Mouse (Mus musculus): ENCODE measurements at regions not wholly inside any gene's neighbourhood (a gene's known extent, or its start where the extent isn't known, plus 50 kb on each side); places are given as distances from the start of the nearest gene placed in this dataset.

- TF ChIP-seq CTCF (conservative IDR thresholded peaks at IDR 0.05; ENCODE audit: insufficient read depth, insufficient read length, low read depth, low read length) = no peak
- TF ChIP-seq POLR2A (IDR thresholded peaks at IDR 0.05; ENCODE audit: low read depth, low read length) = no peak
These were observed 264.6 kb upstream of the Irx3 start for GRCm38 (mm10) chr8:92066435-92066834.

Measured in kidney, adult 2 months (tissue).